Comparison of ENCODE assay signal across 8 mouse cellular contexts in the genomic region with DNA sequence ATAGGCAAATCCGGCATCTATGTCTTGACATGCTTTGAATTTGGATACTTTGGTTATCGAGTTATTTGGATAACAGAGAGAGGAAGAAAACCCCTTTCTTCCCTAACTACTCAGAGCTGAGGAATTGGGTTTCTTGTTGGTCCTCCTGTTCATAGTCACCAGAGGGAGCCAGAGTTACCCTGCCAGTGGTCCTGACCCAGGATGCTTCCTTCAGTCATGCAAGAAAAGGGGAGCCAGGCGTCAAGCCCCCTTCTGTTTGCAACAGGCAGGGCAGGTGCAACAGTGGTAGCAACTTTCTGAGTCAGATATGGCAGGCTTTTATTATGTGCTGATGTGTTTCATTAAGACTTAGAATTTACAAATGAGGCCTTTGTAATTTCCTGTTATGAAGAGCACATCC.
A peak's percentile ranks its signal among the peaks of the same experiment; 100 is the strongest.
DNase-seq lines count a peak whose midpoint lies in the region; ATAC-seq and TF ChIP-seq lines count a peak whose summit lies in the region.

No protein-coding gene starts in this region.

- TF ChIP-seq CTCF in olfactory bulb, adult 2 months (IDR thresholded peaks at IDR 0.05; ENCODE audit: insufficient read depth, low read depth, low read length) = peak; percentile 30; the same call in 1 of the 2 replicates

- H3K4me3 ChIP-seq in olfactory bulb, adult 2 months (ENCODE audit: insufficient read depth, low read depth, low read length) = no peak overlapping the region

- no peak for DNase-seq in frontal cortex, postnatal 14 days (ENCODE audit: low spot score in 2 of 2)
- peak; percentile 15 for DNase-seq in ovary, postnatal 36 days (ENCODE audit: low spot score)
- DNase-seq in ovary, postnatal 10 days (ENCODE audit: low spot score) = no peak
- DNase-seq in embryo, embryonic 10.5 days (ENCODE audit: low spot score) = peak; percentile 57
- DNase-seq in induced T-regulatory cell, adult 2 months (ENCODE audit: low read depth) = peak; percentile 21
- no peak for DNase-seq in left cerebral cortex, adult 11 months (ENCODE audit: low spot score)

- 18% methylated on average over 3 of the region's 3 CpGs for WGBS in olfactory bulb, adult 2 months

- H3K27ac ChIP-seq in olfactory bulb, adult 2 months (ENCODE audit: insufficient read depth, low read depth, low read length) = no peak overlapping the region

- 0 out of 2 replicates have a peak, but pooled peaks cover 2% of the 10 kb centered on the region for H3K4me1 ChIP-seq in olfactory bulb, adult 2 months (ENCODE audit: control insufficient read depth, insufficient read depth, low read length)

- TF ChIP-seq POLR2A in olfactory bulb, adult 2 months (IDR thresholded peaks at IDR 0.05; ENCODE audit: insufficient read depth, low read depth, low read length) = no peak

- ATAC-seq in frontal cortex, adult (ENCODE audit: low TSS enrichment) = peak; percentile 73; the same call in 1 of the 2 replicates

Comparison
In these comparisons a context has a peak if more than half of its experiments do, and no peak if none do; other contexts are left out.
1. DNase-seq: peak in ovary, postnatal 36 days (single experiment), embryo, embryonic 10.5 days (single experiment) and induced T-regulatory cell, adult 2 months (single experiment); none in frontal cortex, postnatal 14 days (0 of 2), ovary, postnatal 10 days (single experiment) and left cerebral cortex, adult 11 months (single experiment).